Mouse (Mus musculus) kidney, embryonic 14.5 days (tissue): ENCODE results near the gene Car4. TPM values are rescaled to one million over a fixed set of nuclear protein-coding genes. Genes with fewer than 3 reads are reported as not detected.

Experiments
- ATAC-seq: fragments of 200-750 bp; cut with Nextera tagmentation; 2 replicates; pipeline ENCODE4 v1.8.0; 2017; ENCODE audit warnings: moderate number of reproducible peaks, mild to moderate bottlenecking, moderate TSS enrichment, moderate library complexity; ENCODE audit not compliant: low FRiP score, low TSS enrichment
- H3K27ac ChIP-seq: fragments of 300-500 bp; sonication (generic); 2 replicates; pipeline ENCODE4 v1.5.1; 2014; ENCODE audit warnings: low read depth, mild to moderate bottlenecking, low read length, moderate library complexity, mixed read lengths
- H3K27me3 ChIP-seq: fragments of 300-500 bp; sonication (generic); 2 replicates; pipeline ENCODE4 v1.6.1; 2014; ENCODE audit warnings: mild to moderate bottlenecking, low read length; ENCODE audit not compliant: control insufficient read depth, insufficient read depth
- H3K36me3 ChIP-seq: fragments of 300-500 bp; sonication (generic); 2 replicates; pipeline ENCODE4 v1.6.1; 2014; ENCODE audit warnings: low read length, mixed read lengths; ENCODE audit not compliant: control insufficient read depth, insufficient read depth
- H3K4me1 ChIP-seq: fragments of 300-500 bp; sonication (generic); 2 replicates; pipeline ENCODE4 v1.6.1; 2014; ENCODE audit warnings: low read length, mixed read lengths; ENCODE audit not compliant: control insufficient read depth, insufficient read depth
- H3K4me2 ChIP-seq: fragments of 300-500 bp; sonication (generic); replicated peaks from 2 replicates; pipeline ENCODE4 v1.6.1; 2014; ENCODE audit warnings: low read depth, mild to moderate bottlenecking, low read length
- H3K4me3 ChIP-seq: fragments of 300-500 bp; sonication (generic); 2 replicates; pipeline ENCODE4 v1.5.1; 2014; ENCODE audit warnings: mild to moderate bottlenecking, low read length
- H3K9ac ChIP-seq: fragments of 300-500 bp; sonication (generic); 2 replicates; pipeline ENCODE4 v1.6.1; 2014; ENCODE audit warnings: low read depth, mild to moderate bottlenecking, low read length, moderate library complexity
- H3K9me3 ChIP-seq: fragments of 300-500 bp; sonication (generic); 2 replicates; pipeline ENCODE4 v1.6.1; 2016; ENCODE audit warnings: low read length; ENCODE audit not compliant: control insufficient read depth
- WGBS: fragments of 180-500 bp; shearing (Covaris S2); extraction: QIAGEN DNeasy Blood & Tissue Kit; methylation state at CpG from one replicate; pipeline ENCODE4 v1.1.7; 2014; 5-methylcytosine and 5-hydroxymethylcytosine counted together
- polyA plus RNA-seq: library from polyadenylated mRNA; unstranded; fragments of >200 nt; fragmentation: Nextera tagmentation; extraction: Ambion mirVana; gene quantifications from 2 replicates; pipeline ENCODE4 v1.2.1, GENCODE M21; 2014

Car4 gene
- polyA plus RNA-seq, 1 experiment from 2014 or later, result 58.6 TPM

- WGBS, result 92% methylated on average over 4 of the region's 4 CpGs
- no peak for ATAC-seq
- peaks cover 12% of the 10 kb centered on the region; the same call in 1 of the 2 replicates for H3K27me3 ChIP-seq
- no peaks in the 10 kb centered on the region for H3K9me3 ChIP-seq
- H3K9ac ChIP-seq, result no peak overlapping the region
- H3K27ac ChIP-seq, result no peak overlapping the region
- no peaks in the 10 kb centered on the region for H3K36me3 ChIP-seq
- H3K4me1 ChIP-seq, result peaks cover 17% of the 10 kb centered on the region
- H3K4me2 ChIP-seq, result no peak overlapping the region
- no peak overlapping the region for H3K4me3 ChIP-seq
Observed at GRCm38 (mm10) chr11:84961571-84961970, 4.0 kb downstream of the Car4 start.

GRCm38 (mm10) chr11:84962536-84962935, 5.0 kb downstream of the Car4 start:
- WGBS, result 85% methylated on average over 4 of the region's 4 CpGs
- Histone ChIP-seq H3K9me3 (no peaks in the 10 kb centered on the region), H3K27me3 (peaks cover 3% of the 10 kb centered on the region; the same call in 1 of the 2 replicates), H3K27ac (no peak overlapping the region), H3K9ac (no peak overlapping the region), H3K4me2 (no peak overlapping the region), H3K36me3 (no peaks in the 10 kb centered on the region), H3K4me3 (no peak overlapping the region), H3K4me1 (peaks cover 19% of the 10 kb centered on the region)
- ATAC-seq, result no peak

GRCm38 (mm10) chr11:84963556-84963955, 6.0 kb downstream of the Car4 start:
- WGBS, result 54% methylated on average over 3 of the region's 3 CpGs

GRCm38 (mm10) chr11:84966696-84967095, 9.1 kb downstream of the Car4 start:
- no peak overlapping the region for H3K27ac ChIP-seq
- ATAC-seq, result no peak
- 72% methylated on average over 4 of the region's 4 CpGs for WGBS
- no peak overlapping the region for H3K4me3 ChIP-seq
- H3K4me2 ChIP-seq, result no peak overlapping the region
- peaks cover 10% of the 10 kb centered on the region; the same call in 1 of the 2 replicates for H3K4me1 ChIP-seq
- H3K9ac ChIP-seq, result no peak overlapping the region
- no peaks in the 10 kb centered on the region for H3K36me3 ChIP-seq
- H3K9me3 ChIP-seq, result no peaks in the 10 kb centered on the region
- H3K27me3 ChIP-seq, result no peaks in the 10 kb centered on the region

More at GRCm38 (mm10) chr11:84963556-84963955, 6.0 kb downstream of the Car4 start:
- Histone ChIP-seq H3K4me1 (peaks cover 16% of the 10 kb centered on the region), H3K36me3 (no peaks in the 10 kb centered on the region), H3K4me2 (no peak overlapping the region), H3K27ac (no peak overlapping the region), H3K4me3 (no peak overlapping the region), H3K27me3 (no peaks in the 10 kb centered on the region; the same call in 1 of the 2 replicates), H3K9ac (no peak overlapping the region), H3K9me3 (no peaks in the 10 kb centered on the region)
- no peak for ATAC-seq

GRCm38 (mm10) chr11:84967113-84967512, 9.5 kb downstream of the Car4 start:
- H3K27me3 ChIP-seq, result no peaks in the 10 kb centered on the region; the same call in 1 of the 2 replicates
- H3K27ac ChIP-seq, result no peak overlapping the region
- H3K4me1 ChIP-seq, result peaks cover 10% of the 10 kb centered on the region; the same call in 1 of the 2 replicates
- no peaks in the 10 kb centered on the region for H3K36me3 ChIP-seq
- H3K4me3 ChIP-seq, result no peak overlapping the region
- ATAC-seq, result 0 out of 2 replicates have a peak, but pooled peaks have one; percentile 45
- H3K9ac ChIP-seq, result no peak overlapping the region
- H3K9me3 ChIP-seq, result no peaks in the 10 kb centered on the region
- WGBS, result 48% methylated on average over 5 of the region's 5 CpGs
- H3K4me2 ChIP-seq, result no peak overlapping the region

- Histone ChIP-seq H3K9me3 (no peaks in the 10 kb centered on the region), H3K4me3 (no peak overlapping the region), H3K36me3 (no peaks in the 10 kb centered on the region), H3K27ac (no peak overlapping the region), H3K27me3 (no peaks in the 10 kb centered on the region; the same call in 1 of the 2 replicates), H3K9ac (no peak overlapping the region), H3K4me2 (no peak overlapping the region), H3K4me1 (peaks cover 10% of the 10 kb centered on the region; the same call in 1 of the 2 replicates)
- WGBS, result 76% methylated on average over 4 of the region's 4 CpGs
- ATAC-seq, result no peak
Observed at GRCm38 (mm10) chr11:84968309-84968708, 10.7 kb downstream of the Car4 start.

- Histone ChIP-seq H3K4me1 (peaks cover 10% of the 10 kb centered on the region; the same call in 1 of the 2 replicates), H3K4me3 (no peak overlapping the region), H3K36me3 (no peaks in the 10 kb centered on the region), H3K27me3 (no peaks in the 10 kb centered on the region; the same call in 1 of the 2 replicates), H3K27ac (no peak overlapping the region), H3K9ac (no peak overlapping the region), H3K9me3 (no peaks in the 10 kb centered on the region), H3K4me2 (no peak overlapping the region)
- ATAC-seq, result no peak
- whole genome bisulfite sequencing, result 40% methylated on average over 6 of the region's 6 CpGs
Observed at GRCm38 (mm10) chr11:84968775-84969174, 11.2 kb downstream of the Car4 start.

- no peak overlapping the region for H3K4me3 ChIP-seq
- 53% methylated on average over 3 of the region's 3 CpGs for WGBS
- no peaks in the 10 kb centered on the region for H3K36me3 ChIP-seq
- no peak overlapping the region for H3K4me2 ChIP-seq
- no peak overlapping the region for H3K27ac ChIP-seq
- H3K9ac ChIP-seq, result no peak overlapping the region
- H3K27me3 ChIP-seq, result no peaks in the 10 kb centered on the region; the same call in 1 of the 2 replicates
- no peak for ATAC-seq
- no peaks in the 10 kb centered on the region for H3K9me3 ChIP-seq
- H3K4me1 ChIP-seq, result peaks cover 9% of the 10 kb centered on the region; the same call in 1 of the 2 replicates
Observed at GRCm38 (mm10) chr11:84972067-84972466, 14.5 kb downstream of the Car4 start.

GRCm38 (mm10) chr11:84973661-84974060, 16.1 kb downstream of the Car4 start:
- Histone ChIP-seq H3K4me2 (no peak overlapping the region), H3K9ac (no peak overlapping the region), H3K4me3 (no peak overlapping the region), H3K27ac (no peak overlapping the region), H3K36me3 (no peaks in the 10 kb centered on the region), H3K27me3 (no peaks in the 10 kb centered on the region; the same call in 1 of the 2 replicates), H3K4me1 (peaks cover 3% of the 10 kb centered on the region; the same call in 1 of the 2 replicates), H3K9me3 (no peaks in the 10 kb centered on the region)
- 67% methylated on average over 5 of the region's 5 CpGs for WGBS
- ATAC-seq, result no peak
